Comparison of ENCODE assay signal across 9 mouse cellular contexts in genomic region chr11:93471573-93472179, GRCm38 (mm10).
DNase-seq lines count a peak whose midpoint lies in the region; ATAC-seq lines count a peak whose summit lies in the region.
"Had no signal": no experiment of that assay in that cellular context is flagged by ENCODE, and none has a peak within 500 bp of the region (broad histone marks: within the 10 kb centered on the region; RNA-seq: fewer than 3 reads in every experiment).

No protein-coding gene starts in this region.

- peak; percentile 80 for DNase-seq in NIH3T3 (ENCODE audit: low read depth)
- DNase-seq in forebrain, embryonic 14.5 days (ENCODE audit: low spot score), result peak; percentile 92
- DNase-seq in layer of hippocampus, adult 9-11 months, result peak; percentile 81
- DNase-seq in lung, postnatal 36 days, result peak; percentile 77
- DNase-seq in right cerebral cortex, postnatal 10 days (ENCODE audit: low spot score in 2 of 2), result peak; percentile 86 to 88
- no peak for DNase-seq in natural killer cell, adult 2 months (ENCODE audit: low spot score in 2 of 2)

- H3K27me3 ChIP-seq in forebrain, embryonic 14.5 days (replicated peaks; ENCODE audit: control insufficient read depth, insufficient read depth, low read length), result no peaks in the 10 kb centered on the region
- H3K27me3 ChIP-seq: limb, embryonic 12.5 days had no signal

- 18% methylated on average over 10 of the region's 10 CpGs for WGBS in forebrain, embryonic 14.5 days

- no peaks in the 10 kb centered on the region for H3K9me3 ChIP-seq in forebrain, embryonic 14.5 days (replicated peaks; ENCODE audit: control insufficient read depth, low read length)
- H3K9me3 ChIP-seq: limb, embryonic 12.5 days had no signal

- H3K4me2 ChIP-seq in forebrain, embryonic 14.5 days (ENCODE audit: low read length), result peak overlapping the region; percentile 14; the same call in 1 of the 2 replicates
- H3K4me2 ChIP-seq: limb, embryonic 12.5 days had no signal

- no peak overlapping the region for H3K4me3 ChIP-seq in forebrain, embryonic 14.5 days (ENCODE audit: low read depth, low read length)
- H3K4me3 ChIP-seq: limb, embryonic 12.5 days had no signal

- peak; percentile 95 for ATAC-seq in cerebellum, adult (ENCODE audit: insufficient number of reproducible peaks, low FRiP score, low TSS enrichment)
- ATAC-seq in forebrain, embryonic 14.5 days, result peak; percentile 88
- peak; percentile 49 to 66; a peak in 3 of 4 replicates for ATAC-seq in hematopoietic stem cell, adult 5-6 weeks (replicated peaks in 1 of 2; ENCODE audit: insufficient read depth in 1 of 2, low FRiP score in 2 of 2, low TSS enrichment in 1 of 2, low read depth in 1 of 2, poor library complexity in 2 of 2, severe bottlenecking in 2 of 2)

- no peaks in the 10 kb centered on the region for H3K36me3 ChIP-seq in forebrain, embryonic 14.5 days (ENCODE audit: control insufficient read depth, insufficient read depth, low read length)
- H3K36me3 ChIP-seq: limb, embryonic 12.5 days had no signal

- no peak overlapping the region for H3K27ac ChIP-seq in forebrain, embryonic 14.5 days (ENCODE audit: low read depth, low read length)
- H3K27ac ChIP-seq: limb, embryonic 12.5 days had no signal

- H3K9ac ChIP-seq in forebrain, embryonic 14.5 days (ENCODE audit: low read length), result no peak overlapping the region
- H3K9ac ChIP-seq: limb, embryonic 12.5 days had no signal

- H3K4me1 ChIP-seq in forebrain, embryonic 14.5 days (ENCODE audit: control insufficient read depth, insufficient read depth, low read length), result no peaks in the 10 kb centered on the region

Comparison
In these comparisons a context has a peak if more than half of its experiments do, and no peak if none do; other contexts are left out.
1. DNase-seq: peak in NIH3T3 (single experiment), forebrain, embryonic 14.5 days (single experiment), layer of hippocampus, adult 9-11 months (single experiment), lung, postnatal 36 days (single experiment) and right cerebral cortex, postnatal 10 days (2 of 2); none in natural killer cell, adult 2 months (0 of 2).
2. Peak in every context shown above with its lines, with median percentiles within 50 percentile points of each other: ATAC-seq.